Comparison of ENCODE assay signal across 9 mouse cellular contexts in genomic region chr17:83918413-83919139, GRCm38 (mm10).
DNase-seq lines count a peak whose midpoint lies in the region; ATAC-seq and TF ChIP-seq lines count a peak whose summit lies in the region.
"Had no signal": no experiment of that assay in that cellular context is flagged by ENCODE, and none has a peak within 500 bp of the region (broad histone marks: within the 10 kb centered on the region; RNA-seq: fewer than 3 reads in every experiment).

No protein-coding gene starts in this region.

- H3K4me3 ChIP-seq in kidney, adult 2 months (ENCODE audit: insufficient read depth, low read depth, low read length): no peak overlapping the region
- no peak overlapping the region for H3K4me3 ChIP-seq in lung, postnatal 0 days (ENCODE audit: low read depth, low read length)

- H3K9me3 ChIP-seq in lung, postnatal 0 days (ENCODE audit: low read length): no peaks in the 10 kb centered on the region

- peak overlapping the region; percentile 36; the same call in 1 of the 2 replicates for H3K27ac ChIP-seq in kidney, adult 2 months (ENCODE audit: insufficient read depth, low read depth, low read length)
- peak overlapping the region; percentile 35; the same call in 1 of the 2 replicates for H3K27ac ChIP-seq in lung, postnatal 0 days (ENCODE audit: low read length)

- H3K4me2 ChIP-seq in lung, postnatal 0 days (replicated peaks; ENCODE audit: low read depth, low read length): no peak overlapping the region

- H3K4me1 ChIP-seq in kidney, adult 2 months (ENCODE audit: control insufficient read depth, insufficient read depth, low read length): peaks cover 11% of the 10 kb centered on the region; the same call in 1 of the 2 replicates
- peaks cover 2% of the 10 kb centered on the region; the same call in 1 of the 2 replicates for H3K4me1 ChIP-seq in lung, postnatal 0 days (ENCODE audit: insufficient read depth, low read depth, low read length)

- 63% methylated on average over 9 of the region's 9 CpGs for WGBS in kidney, adult 2 months
- 59% methylated on average over 9 of the region's 9 CpGs for WGBS in lung, postnatal 0 days

- no peak overlapping the region for H3K9ac ChIP-seq in lung, postnatal 0 days (replicated peaks; ENCODE audit: low read depth)

- no peaks in the 10 kb centered on the region for H3K36me3 ChIP-seq in kidney, adult 2 months (ENCODE audit: control insufficient read depth, insufficient read depth, low read length)
- H3K36me3 ChIP-seq in lung, postnatal 0 days (ENCODE audit: insufficient read depth, low read length): no peaks in the 10 kb centered on the region

- intact Hi-C loops in heart, postnatal 36 days (cut with DNase I): no loop called here

- no peaks in the 10 kb centered on the region for H3K27me3 ChIP-seq in kidney, adult 2 months (replicated peaks; ENCODE audit: control insufficient read depth, insufficient read depth, low read length)
- H3K27me3 ChIP-seq in lung, postnatal 0 days (replicated peaks; ENCODE audit: insufficient read depth, low read length): 0 out of 2 replicates have a peak, but pooled peaks cover 5% of the 10 kb centered on the region

- peak; percentile 66 for DNase-seq in kidney, adult 2 months
- no peak for DNase-seq in kidney, adult 18-20 months
- peak; percentile 50 to 58 for DNase-seq in heart, postnatal 36 days
- DNase-seq in lung, postnatal 0 days (ENCODE audit: low spot score): peak; percentile 37
- no peak for DNase-seq in retina, embryonic 14.5 days (ENCODE audit: low spot score)
- no peak for DNase-seq in right cerebral cortex, adult 2 months (ENCODE audit: low spot score in 2 of 2)
- no peak for DNase-seq in frontal cortex, postnatal 36 days (ENCODE audit: low spot score in 2 of 2)
- DNase-seq: cerebellum, adult 2 months had no signal

- peak; percentile 49; the same call in 1 of the 2 replicates for TF ChIP-seq EP300 in lung, postnatal 0 days (IDR thresholded peaks at IDR 0.05)

- peak; percentile 72 for ATAC-seq in activated CD4-positive, CD25-positive, alpha-beta regulatory T cell, adult 4 months
- ATAC-seq in lung, postnatal 0 days: peak; percentile 19; the same call in 1 of the 2 replicates

- TF ChIP-seq CTCF in kidney, adult 2 months (conservative IDR thresholded peaks at IDR 0.05; ENCODE audit: insufficient read depth, insufficient read length, low read depth, low read length): no peak
- TF ChIP-seq CTCF in lung, postnatal 0 days (IDR thresholded peaks at IDR 0.05): no peak; the same call in 1 of the 2 replicates

- no peak for TF ChIP-seq POLR2A in kidney, adult 2 months (IDR thresholded peaks at IDR 0.05; ENCODE audit: low read depth, low read length)

Comparison
In these comparisons a context has a peak if more than half of its experiments do, and no peak if none do; other contexts are left out.
1. DNase-seq: peak in kidney, adult 2 months (single experiment), heart, postnatal 36 days (2 of 2) and lung, postnatal 0 days (single experiment); none in kidney, adult 18-20 months (single experiment), retina, embryonic 14.5 days (single experiment), right cerebral cortex, adult 2 months (0 of 2) and frontal cortex, postnatal 36 days (0 of 2).